Mouse (Mus musculus): ENCODE results near the gene Gm17949.

Gene Gm17949

DNA sequence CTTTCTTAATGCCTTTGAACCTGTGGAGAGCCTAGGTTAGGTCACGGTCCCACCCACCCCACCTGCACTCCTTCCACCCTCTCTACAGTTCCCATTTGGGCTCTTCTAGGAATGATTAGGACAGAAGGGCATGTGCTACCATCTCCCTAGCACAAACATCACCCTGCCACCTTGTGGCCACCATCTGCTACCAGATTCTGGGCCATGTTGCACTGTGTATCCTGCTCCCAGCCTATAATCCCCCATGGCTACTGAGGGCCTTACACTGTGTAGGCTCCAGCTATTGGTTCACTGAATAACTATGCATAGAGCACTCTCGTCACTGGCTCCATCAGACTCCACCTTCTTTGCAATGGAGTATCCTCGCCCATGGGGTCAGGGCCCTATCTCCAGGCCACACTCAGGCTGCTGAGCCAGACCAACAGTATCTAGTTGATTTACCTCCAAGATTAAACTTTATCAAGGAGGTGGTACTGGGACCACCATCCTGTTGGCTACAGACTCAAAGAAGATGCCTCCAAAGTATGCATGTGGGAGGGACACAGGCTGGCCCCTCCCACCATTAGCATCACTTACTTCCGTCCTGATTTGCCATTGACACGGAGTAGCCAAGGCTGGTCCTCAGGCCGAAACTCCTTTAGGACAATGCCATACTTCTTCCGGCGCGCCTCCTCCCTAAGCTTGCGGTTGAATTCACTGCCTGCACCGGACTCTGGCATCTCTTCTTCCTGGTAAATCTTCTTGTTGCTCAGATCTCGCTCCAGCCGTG is 3.9 kb upstream of the Gm17949 start:
- TF ChIP-seq GATA4 (IDR thresholded peaks at IDR 0.05; ENCODE audit: insufficient replicate concordance, low read length): no peak

DNA sequence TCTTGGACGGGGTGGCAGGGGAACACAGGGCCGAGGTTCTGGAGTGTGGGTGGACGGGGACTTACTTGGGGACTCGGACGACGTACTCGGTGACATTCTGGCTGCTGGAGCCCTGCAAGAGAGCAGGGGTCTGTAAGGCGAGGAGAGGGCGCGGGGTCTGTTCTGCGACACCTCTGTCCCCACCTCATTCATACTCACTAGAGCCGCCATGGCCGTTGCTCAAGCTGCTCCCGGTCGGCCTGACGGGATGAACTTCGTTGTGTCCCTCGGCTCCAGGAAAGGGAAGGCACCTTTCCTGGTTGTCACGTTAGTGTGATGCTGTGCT is 396 bp upstream of the Gm17949 start:
- TF ChIP-seq GATA4 (IDR thresholded peaks at IDR 0.05; ENCODE audit: insufficient replicate concordance, low read length): no peak

DNA sequence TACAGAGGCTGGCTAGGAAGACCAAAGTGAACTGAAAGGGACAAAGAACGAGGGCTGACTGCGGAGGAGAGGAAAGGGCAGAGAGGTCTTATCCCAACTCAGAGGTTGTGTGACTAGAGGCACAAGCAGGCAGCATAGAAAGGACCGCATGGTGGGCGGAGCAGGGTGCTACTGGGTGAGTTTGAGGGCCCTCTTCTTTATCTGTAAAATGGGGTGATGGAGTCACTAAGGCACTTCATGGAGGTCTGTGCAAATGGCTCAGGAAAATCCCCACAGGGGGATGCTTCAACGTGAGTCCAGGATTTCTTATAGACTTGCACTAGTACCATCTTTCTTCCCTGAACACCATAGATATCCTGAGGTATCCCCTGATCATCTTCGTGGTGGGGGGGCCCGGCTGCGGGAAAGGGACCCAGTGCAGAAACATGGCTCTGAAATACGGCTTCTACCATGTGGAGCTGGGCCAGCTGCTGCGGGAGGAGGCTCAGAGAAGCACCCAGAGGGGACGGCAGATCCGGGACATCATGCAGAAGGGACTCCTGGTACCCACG is 1.1 kb downstream of the Gm17949 start:
- no peak for TF ChIP-seq GATA4 (IDR thresholded peaks at IDR 0.05; ENCODE audit: insufficient replicate concordance, low read length)

DNA sequence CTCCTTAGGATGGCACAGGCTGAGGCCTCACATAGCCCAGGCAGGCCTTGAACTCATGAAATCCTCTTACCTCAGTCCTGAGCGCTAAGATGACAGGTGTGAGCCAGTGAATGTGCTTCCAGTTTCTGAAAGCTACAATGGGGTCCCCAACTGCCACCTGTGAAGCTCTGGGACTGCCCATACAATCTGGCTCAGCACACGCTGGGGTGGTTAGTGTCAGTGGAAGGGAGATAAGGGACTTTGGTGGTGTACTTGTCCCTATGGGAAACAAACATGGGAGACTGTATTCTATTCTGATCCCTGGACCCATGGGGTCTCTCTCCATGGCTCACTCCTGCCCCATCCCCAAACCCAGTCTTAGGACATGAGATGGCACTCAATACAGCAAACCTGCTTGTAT is 8.4 kb downstream of the Gm17949 start:
- no peak for TF ChIP-seq GATA4 (IDR thresholded peaks at IDR 0.05; ENCODE audit: insufficient replicate concordance, low read length)

DNA sequence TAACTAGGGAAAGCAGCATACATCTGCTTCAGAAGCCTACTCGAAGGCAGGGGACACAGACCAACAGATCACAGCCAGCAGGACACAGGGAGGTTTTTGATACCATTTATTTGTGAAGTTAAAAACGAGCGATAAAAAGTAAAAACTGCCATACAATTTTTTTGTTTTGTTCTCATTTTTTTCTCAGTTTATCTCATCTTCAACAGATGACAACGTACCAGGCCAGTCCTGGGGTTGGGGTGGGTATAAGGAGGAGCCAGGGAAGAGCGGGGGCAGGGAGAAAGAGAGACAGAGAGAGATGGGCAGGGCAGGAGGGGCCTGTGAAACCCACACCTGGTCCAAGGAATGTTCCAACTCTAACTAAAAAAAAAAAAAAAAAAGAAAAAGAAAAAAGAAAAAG is 9.7 kb downstream of the Gm17949 start:
- no peak for TF ChIP-seq GATA4 (IDR thresholded peaks at IDR 0.05; ENCODE audit: insufficient replicate concordance, low read length)

DNA sequence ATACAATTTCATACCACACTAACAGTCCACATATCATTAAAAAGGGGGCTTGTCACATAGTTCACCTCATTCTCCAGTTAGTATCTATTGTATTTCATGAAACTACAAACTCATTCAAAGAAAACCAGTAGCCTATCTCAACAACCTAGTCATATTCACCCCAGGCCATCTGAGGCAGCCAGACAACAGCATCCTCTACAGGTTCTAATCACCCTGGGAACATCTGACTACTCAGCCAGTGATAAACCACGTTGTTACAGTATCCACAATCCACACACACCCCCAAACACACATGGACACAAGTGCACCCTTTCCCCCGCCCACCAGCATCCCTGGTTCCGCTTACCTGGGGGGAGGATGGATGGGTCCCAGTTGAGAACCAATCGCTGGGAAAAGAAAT is 16.2 kb downstream of the Gm17949 start:
- TF ChIP-seq GATA4 (IDR thresholded peaks at IDR 0.05; ENCODE audit: insufficient replicate concordance, low read length): no peak

DNA sequence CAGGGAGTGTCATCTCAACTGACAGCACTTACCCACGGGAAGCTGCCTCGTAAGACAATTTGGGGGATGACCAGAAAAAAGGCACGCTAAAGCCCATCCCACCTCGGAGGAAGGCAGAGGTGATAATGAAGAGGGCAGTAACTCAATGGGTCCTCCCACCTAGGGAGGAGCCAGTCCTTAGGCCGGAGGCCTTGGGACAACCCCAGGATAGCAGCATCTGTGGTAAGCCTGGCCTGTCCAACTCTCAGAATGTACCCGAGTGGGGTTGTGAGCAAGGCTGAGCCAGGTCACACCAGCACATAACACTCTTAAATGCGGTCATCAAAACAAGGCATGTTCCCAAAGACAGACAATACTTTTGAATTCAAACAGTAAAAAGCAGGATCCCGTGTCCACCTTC is 18.4 kb downstream of the Gm17949 start:
- no peak for TF ChIP-seq GATA4 (IDR thresholded peaks at IDR 0.05; ENCODE audit: insufficient replicate concordance, low read length)

DNA sequence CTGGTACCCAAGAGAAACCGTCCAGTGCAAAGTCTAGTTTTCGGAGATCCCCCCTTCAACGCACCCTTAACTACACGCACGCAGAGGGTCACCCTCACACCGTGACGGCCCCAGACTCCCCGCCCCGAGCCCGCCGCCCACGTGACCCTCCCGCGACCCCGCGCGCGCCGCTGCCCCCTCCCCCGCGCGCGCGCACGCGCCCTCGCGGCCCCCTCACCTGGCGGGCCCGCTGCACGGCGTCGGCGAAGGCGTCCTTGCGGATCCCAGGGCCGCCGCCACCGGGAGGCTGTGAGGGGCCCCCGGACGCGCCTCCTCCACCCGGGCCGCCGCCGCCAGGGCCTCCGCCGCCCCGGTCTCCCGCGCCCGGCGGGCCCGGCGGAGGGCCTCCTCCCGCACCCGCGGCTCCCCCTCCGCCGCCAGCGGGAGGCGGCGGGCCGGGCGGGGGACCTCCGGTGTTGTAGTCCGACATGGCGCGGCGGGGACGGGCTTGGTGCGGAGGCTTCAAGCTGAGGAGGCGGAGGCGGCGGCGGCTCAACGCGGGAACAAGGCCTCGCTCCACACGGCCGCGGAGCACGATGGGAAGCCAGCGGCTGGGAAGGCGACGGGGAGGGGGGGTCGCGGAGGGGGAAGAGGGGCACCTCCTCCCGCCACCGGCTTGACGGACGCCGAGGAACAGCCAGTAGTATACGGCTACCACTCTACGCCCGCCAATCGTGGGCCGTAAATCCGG is 19.8 kb downstream of the Gm17949 start, which contains the start of gene Khsrp:
Gene Khsrp (minus strand): TSS at position 592 of the 730 bp plus-strand sequence.
- TF ChIP-seq GATA4 (IDR thresholded peaks at IDR 0.05; ENCODE audit: insufficient replicate concordance, low read length): no peak

DNA sequence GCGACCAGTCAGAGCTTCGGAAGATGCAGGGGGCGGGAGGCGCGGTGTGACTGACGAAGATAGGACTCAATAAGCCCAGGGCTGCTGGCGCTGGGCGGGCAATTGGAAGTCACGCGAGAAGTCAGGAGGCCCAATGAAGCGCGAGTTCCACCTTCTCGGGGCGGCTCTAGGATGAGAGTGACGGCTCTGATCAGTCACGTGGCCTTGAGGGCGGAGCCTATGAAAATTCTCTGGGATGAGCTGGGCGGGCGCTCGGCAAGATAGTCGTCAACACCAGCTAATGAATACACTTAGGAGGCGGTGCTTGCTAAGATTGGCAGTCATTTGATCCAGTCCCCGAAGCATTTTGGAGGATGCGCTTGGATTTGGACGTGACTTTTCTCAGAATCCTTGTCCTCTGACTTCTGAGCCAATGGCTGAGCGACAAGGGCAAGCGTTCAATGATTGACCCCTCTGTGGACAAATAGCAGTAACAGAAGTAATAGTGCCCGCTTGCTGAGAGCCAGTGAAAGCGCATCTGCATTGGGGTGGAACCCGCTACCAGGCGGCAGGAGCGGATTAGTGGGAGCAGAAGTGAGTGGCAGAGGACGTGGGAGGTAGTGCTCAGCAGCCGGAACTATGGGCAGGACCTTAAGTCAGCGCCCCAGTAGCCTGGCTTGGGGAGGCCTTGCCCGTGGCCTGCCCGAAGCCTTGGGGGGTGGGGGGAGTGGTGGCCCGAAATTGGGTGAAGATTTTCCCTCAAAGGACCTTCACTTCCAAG is 20.6 kb downstream of the Gm17949 start:
- TF ChIP-seq GATA4 (IDR thresholded peaks at IDR 0.05; ENCODE audit: insufficient replicate concordance, low read length): peak; percentile 48; the same call in 1 of the 2 replicates

DNA sequence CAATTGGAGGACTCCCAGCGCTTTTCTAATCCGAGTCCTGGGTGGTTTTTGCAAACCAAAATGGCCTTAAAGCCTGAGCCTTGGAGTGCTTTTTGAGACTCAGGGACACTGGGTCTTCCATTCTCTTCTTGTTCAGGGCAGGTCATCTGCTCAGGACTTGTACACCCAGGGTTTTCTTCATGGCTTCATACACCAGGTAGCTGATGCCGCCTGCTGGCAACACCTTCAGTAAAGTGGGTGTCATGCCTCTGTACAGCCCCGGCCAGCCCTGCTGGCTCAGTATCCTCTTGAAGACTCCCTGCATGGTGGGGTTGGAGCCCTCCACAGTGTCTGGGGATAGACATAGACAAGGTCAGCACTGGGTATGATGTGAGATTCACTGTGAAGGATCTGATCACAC is 21.6 kb downstream of the Gm17949 start:
- TF ChIP-seq GATA4 (IDR thresholded peaks at IDR 0.05; ENCODE audit: insufficient replicate concordance, low read length): no peak

DNA sequence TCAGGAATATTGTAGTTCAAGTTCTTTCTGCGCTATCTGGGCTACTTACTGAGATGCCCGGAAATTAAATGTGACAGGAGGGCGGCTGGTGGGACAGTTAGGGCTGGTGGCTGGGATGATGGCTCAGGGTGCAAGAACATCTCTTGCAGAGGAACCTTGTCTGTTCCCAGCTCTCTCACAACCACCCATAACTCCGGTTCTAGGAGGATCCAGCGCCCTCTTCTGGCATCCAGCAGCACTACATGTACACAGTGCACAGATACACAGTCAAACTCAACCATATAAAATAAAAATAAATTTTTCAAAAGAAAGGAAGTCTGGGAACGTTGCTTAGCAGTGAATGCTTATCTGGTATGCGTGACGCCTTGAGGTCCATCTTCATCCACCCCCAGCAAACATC is 27.7 kb downstream of the Gm17949 start:
- TF ChIP-seq GATA4 (IDR thresholded peaks at IDR 0.05; ENCODE audit: insufficient replicate concordance, low read length): no peak

DNA sequence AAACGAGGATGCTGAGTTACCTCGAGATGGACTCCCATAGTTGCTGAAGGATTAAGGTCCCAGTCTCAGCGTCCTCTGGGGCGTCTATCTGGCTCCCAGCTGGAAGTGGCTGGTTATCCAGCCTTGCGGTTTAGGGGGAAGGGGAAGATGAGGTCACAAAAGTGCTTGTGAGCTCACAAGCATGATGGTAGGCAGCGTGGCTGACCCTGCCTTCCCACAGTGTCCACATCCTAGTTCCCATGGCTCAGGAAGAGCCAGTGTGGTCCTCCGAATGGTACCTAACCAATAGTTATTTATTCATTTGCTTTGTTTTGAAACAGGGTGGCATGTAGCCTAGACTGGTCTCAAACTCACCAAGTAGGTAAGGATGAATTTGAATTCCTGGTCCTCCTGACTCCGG is 30.3 kb downstream of the Gm17949 start, which contains the start of gene Slc25a41:
Gene Slc25a41 (minus strand): TSS at position 101 of the 400 bp plus-strand sequence.
- TF ChIP-seq GATA4 (IDR thresholded peaks at IDR 0.05; ENCODE audit: insufficient replicate concordance, low read length): no peak

DNA sequence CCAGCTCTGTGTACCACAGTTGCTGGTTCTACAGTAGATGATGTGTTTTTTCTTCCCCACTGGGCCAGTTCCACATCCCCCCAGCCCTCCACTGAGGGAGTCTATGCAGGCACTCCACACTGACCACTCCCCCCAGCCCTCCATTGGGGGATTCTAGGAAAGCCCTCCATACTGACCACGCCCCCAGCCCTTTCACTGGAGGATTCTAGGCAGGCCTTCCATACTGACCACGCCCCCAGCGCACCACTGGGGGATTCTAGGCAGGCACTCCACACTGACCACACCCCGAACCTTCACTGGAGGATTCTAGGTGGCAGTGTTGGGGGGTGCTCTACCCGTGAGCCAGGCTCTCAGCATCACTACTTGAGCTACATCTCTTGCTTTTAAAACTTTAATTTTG is 36.1 kb downstream of the Gm17949 start:
- no peak for TF ChIP-seq GATA4 (IDR thresholded peaks at IDR 0.05; ENCODE audit: insufficient replicate concordance, low read length)

DNA sequence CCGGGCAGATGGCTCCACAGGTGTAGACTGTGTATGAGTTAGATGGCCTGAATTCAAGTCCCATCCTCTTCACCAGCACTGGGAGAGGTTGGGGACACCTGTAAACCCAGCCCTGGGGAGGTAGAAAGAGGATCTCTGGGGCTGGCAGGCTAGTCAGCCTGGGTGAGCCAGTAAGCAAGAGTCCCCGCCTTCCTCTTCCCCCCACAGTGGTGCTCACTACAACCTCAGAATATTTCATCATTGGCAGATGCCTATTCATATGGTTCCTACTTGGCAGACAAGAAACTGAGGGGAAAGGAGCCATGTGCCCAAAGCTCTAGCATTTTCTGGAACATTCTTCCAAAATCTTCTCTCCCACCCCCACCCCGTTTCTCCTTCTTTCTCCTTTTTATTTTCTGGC is 37.5 kb downstream of the Gm17949 start:
- no peak for TF ChIP-seq GATA4 (IDR thresholded peaks at IDR 0.05; ENCODE audit: insufficient replicate concordance, low read length)

DNA sequence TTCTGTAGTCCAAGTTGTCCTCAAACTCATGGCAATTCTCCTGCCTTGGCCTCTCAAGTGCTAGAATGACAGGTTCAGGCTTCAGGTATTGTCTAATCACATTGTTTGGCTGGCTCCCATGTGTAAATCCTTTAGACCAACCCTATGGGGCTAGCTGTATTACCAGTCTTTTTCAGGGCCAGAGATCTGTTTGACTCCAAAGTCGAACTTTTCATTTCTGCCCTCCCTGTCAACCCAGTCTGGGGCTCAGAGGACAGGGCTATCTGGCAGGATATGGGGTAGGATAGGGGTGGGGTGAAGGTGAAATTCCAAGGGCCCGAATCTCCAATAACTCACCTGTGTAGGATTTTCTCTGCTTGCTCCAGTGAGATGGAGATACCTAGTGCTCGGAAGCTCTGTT is 45.0 kb downstream of the Gm17949 start:
- no peak for TF ChIP-seq GATA4 (IDR thresholded peaks at IDR 0.05; ENCODE audit: insufficient replicate concordance, low read length)

Measured in liver, adult (tissue).